Mouse (Mus musculus) midbrain, postnatal 0 days (tissue): ENCODE measurements at regions not wholly inside any gene's neighbourhood (a gene's known extent, or its start where the extent isn't known, plus 50 kb on each side); places are given as distances from the start of the nearest gene placed in this dataset.
A peak's percentile ranks its signal among the peaks of the same experiment; 100 is the strongest.

ENCODE experiments used
- ATAC-seq: fragments of 200-750 bp; cut with Nextera tagmentation; 2 replicates; pipeline ENCODE4 v1.8.0; 2017; ENCODE audit warnings: moderate number of reproducible peaks, mild to moderate bottlenecking, moderate TSS enrichment, moderate library complexity; ENCODE audit not compliant: low FRiP score
- DNase-seq: peaks from one replicate; pipeline ENCODE4 v3.0.0-alpha.2; 2015; ENCODE audit warnings: low spot score
- H3K27ac ChIP-seq: fragments of 300-500 bp; sonication (generic); 2 replicates; pipeline ENCODE4 v1.5.1; 2014; ENCODE audit warnings: low read depth, mild to moderate bottlenecking, low read length, mixed read lengths
- H3K27me3 ChIP-seq: fragments of 300-500 bp; sonication (generic); 2 replicates; pipeline ENCODE4 v1.6.1; 2014; ENCODE audit warnings: low read length, control low read depth, mixed read lengths; ENCODE audit not compliant: insufficient read depth
- H3K36me3 ChIP-seq: fragments of 300-500 bp; sonication (generic); 2 replicates; pipeline ENCODE4 v1.6.1; 2014; ENCODE audit warnings: low read length, control low read depth, mixed read lengths; ENCODE audit not compliant: insufficient read depth
- H3K4me1 ChIP-seq: fragments of 300-500 bp; sonication (generic); 2 replicates; pipeline ENCODE4 v1.6.1; 2014; ENCODE audit warnings: mild to moderate bottlenecking, control low read depth, antibody characterized with exemption, low read length, mixed read lengths; ENCODE audit not compliant: insufficient read depth
- H3K4me2 ChIP-seq: fragments of 300-500 bp; sonication (generic); 2 replicates; pipeline ENCODE4 v1.6.1; 2014; ENCODE audit warnings: low read depth, mild to moderate bottlenecking, low read length, mixed read lengths; ENCODE audit not compliant: poor library complexity, severe bottlenecking
- H3K4me3 ChIP-seq: fragments of 300-500 bp; sonication (generic); 2 replicates; pipeline ENCODE4 v1.5.1; 2014; ENCODE audit warnings: low read depth, mild to moderate bottlenecking, low read length, moderate library complexity
- H3K9ac ChIP-seq: fragments of 300-500 bp; sonication (generic); replicated peaks from 2 replicates; pipeline ENCODE4 v1.6.1; 2014; ENCODE audit warnings: mild to moderate bottlenecking, low read length, moderate library complexity, mixed read lengths; ENCODE audit not compliant: poor library complexity, severe bottlenecking
- H3K9me3 ChIP-seq: fragments of 300-500 bp; sonication (generic); 2 replicates; pipeline ENCODE4 v1.6.1; 2016; ENCODE audit warnings: low read length, control low read depth
- CTCF ChIP-seq: IDR thresholded peaks from 2 replicates; pipeline ENCODE4 v1.5.1; 2016; ENCODE audit warnings: antibody characterized with exemption, mild to moderate bottlenecking
- WGBS: fragments of 180-500 bp; shearing (Covaris S2); extraction: QIAGEN DNeasy Blood & Tissue Kit; methylation state at CpG from one replicate; pipeline ENCODE4 v1.1.7; 2014; 5-methylcytosine and 5-hydroxymethylcytosine counted together

GRCm38 (mm10) chr13:72691783-72692729, 63.4 kb downstream of the Irx2 start:
- H3K4me3 ChIP-seq, result no peak overlapping the region
- no peaks in the 10 kb centered on the region for H3K9me3 ChIP-seq
- H3K4me2 ChIP-seq, result no peak overlapping the region
- H3K27ac ChIP-seq, result no peak overlapping the region
- no peak overlapping the region for H3K9ac ChIP-seq
- WGBS, result 55% methylated on average over 12 of the region's 13 CpGs
- no peaks in the 10 kb centered on the region for H3K4me1 ChIP-seq
- H3K36me3 ChIP-seq, result no peaks in the 10 kb centered on the region
- H3K27me3 ChIP-seq, result no peaks in the 10 kb centered on the region
- DNase-seq (peak; percentile 22), ATAC-seq (no peak)
- TF ChIP-seq CTCF, result no peak

- no peaks in the 10 kb centered on the region for H3K27me3 ChIP-seq
- H3K36me3 ChIP-seq, result no peaks in the 10 kb centered on the region
- no peaks in the 10 kb centered on the region for H3K4me1 ChIP-seq
- H3K9ac ChIP-seq, result no peak overlapping the region
- no peak for DNase-seq
- no peaks in the 10 kb centered on the region for H3K9me3 ChIP-seq
- no peak overlapping the region for H3K27ac ChIP-seq
- H3K4me3 ChIP-seq, result no peak overlapping the region
- ATAC-seq, result no peak
- no peak overlapping the region for H3K4me2 ChIP-seq
- TF ChIP-seq CTCF, result no peak
- WGBS, result 69% methylated on average over 3 of the region's 3 CpGs
Measured at GRCm38 (mm10) chr13:72707469-72707868, 78.8 kb downstream of the Irx2 start.

- Histone ChIP-seq H3K4me1 (no peaks in the 10 kb centered on the region), H3K9me3 (no peaks in the 10 kb centered on the region), H3K9ac (no peak overlapping the region), H3K27ac (no peak overlapping the region), H3K27me3 (no peaks in the 10 kb centered on the region), H3K4me3 (no peak overlapping the region), H3K4me2 (no peak overlapping the region), H3K36me3 (no peaks in the 10 kb centered on the region)
- no peak for TF ChIP-seq CTCF
- ATAC-seq (no peak), DNase-seq (no peak)
- 70% methylated on average over 2 of the region's 2 CpGs for WGBS
Measured at GRCm38 (mm10) chr13:72708728-72709127, 80.1 kb downstream of the Irx2 start.

DNA sequence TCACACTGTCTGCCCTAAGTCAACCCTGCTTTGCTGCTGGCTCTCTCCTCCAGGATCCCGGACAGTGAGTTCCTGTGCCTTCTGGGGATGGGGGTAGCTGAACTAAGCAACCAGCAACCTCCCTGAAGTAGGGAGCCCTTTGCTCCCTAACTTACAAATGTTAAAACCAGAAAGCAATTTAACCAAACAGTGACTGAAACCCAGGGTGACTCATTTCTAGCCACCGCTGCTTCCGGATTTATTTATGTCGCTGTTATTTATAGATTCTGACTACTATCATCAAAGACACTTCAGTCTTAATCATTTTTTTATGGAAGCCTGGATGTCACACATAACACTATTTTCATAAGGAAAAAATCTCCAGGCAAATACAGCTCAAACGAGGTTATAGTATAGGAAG, 81.4 kb downstream of the Irx2 start:
- H3K4me1 ChIP-seq, result no peaks in the 10 kb centered on the region
- 61% methylated on average over 5 of the region's 5 CpGs for WGBS
- no peak overlapping the region for H3K9ac ChIP-seq
- no peak overlapping the region for H3K27ac ChIP-seq
- H3K9me3 ChIP-seq, result no peaks in the 10 kb centered on the region
- ATAC-seq (no peak), DNase-seq (no peak)
- no peak overlapping the region for H3K4me3 ChIP-seq
- no peaks in the 10 kb centered on the region for H3K27me3 ChIP-seq
- no peaks in the 10 kb centered on the region for H3K36me3 ChIP-seq
- H3K4me2 ChIP-seq, result no peak overlapping the region
- TF ChIP-seq CTCF, result no peak

DNA sequence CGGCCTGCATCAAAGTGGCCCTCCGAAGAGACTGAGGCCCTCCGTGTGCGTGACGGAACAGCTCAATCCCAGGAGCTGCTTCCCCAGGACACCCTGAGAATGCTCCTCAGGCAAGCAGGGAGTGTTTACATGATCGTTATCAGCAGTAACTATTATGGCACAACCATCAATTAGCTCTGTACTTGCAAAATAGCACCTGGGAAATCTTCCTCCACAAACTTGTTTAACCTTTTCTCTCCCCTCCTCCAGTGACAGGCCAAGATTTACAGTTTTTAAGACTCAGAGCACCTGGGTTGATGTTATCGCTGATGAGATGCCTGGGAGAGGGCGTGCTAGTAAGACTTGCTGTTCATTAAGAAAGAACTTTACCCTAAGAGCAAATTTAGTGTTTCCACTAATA, 82.5 kb downstream of the Irx2 start:
- TF ChIP-seq CTCF, result no peak
- H3K27ac ChIP-seq, result no peak overlapping the region
- H3K36me3 ChIP-seq, result no peaks in the 10 kb centered on the region
- H3K4me1 ChIP-seq, result no peaks in the 10 kb centered on the region
- DNase-seq (no peak), ATAC-seq (no peak)
- no peaks in the 10 kb centered on the region for H3K9me3 ChIP-seq
- 76% methylated on average over 8 of the region's 8 CpGs for WGBS
- no peak overlapping the region for H3K4me3 ChIP-seq
- H3K27me3 ChIP-seq, result no peaks in the 10 kb centered on the region
- H3K4me2 ChIP-seq, result no peak overlapping the region
- H3K9ac ChIP-seq, result no peak overlapping the region

DNA sequence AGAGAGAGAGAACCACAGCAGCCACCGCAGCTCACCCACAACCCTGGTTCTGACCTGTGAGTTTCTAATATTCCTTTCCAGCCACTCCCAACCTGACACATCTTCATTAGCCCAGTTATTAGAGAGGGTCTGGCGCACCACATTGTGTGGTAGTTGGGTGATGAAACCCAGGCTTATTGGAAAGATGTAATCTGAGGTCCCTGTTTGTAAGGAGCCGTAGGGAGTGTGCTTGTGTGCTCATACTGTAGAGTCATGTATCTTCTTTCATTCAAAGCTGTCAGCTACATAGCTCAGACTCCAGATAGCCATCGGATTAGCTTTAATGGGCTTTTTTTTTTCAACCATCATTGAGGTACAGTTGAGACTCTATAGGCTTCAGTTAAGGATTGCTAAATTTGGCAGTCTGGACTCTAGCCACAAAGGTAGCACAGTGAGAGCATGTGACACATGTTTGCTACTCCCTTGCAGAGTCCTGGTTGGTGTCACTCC, 83.3 kb downstream of the Irx2 start:
- no peaks in the 10 kb centered on the region for H3K27me3 ChIP-seq
- no peak for TF ChIP-seq CTCF
- WGBS, result 85% methylated on average over 4 of the region's 4 CpGs
- H3K4me2 ChIP-seq, result no peak overlapping the region
- no peak overlapping the region for H3K27ac ChIP-seq
- no peak overlapping the region for H3K4me3 ChIP-seq
- H3K9ac ChIP-seq, result no peak overlapping the region
- no peaks in the 10 kb centered on the region for H3K4me1 ChIP-seq
- H3K36me3 ChIP-seq, result no peaks in the 10 kb centered on the region
- H3K9me3 ChIP-seq, result no peaks in the 10 kb centered on the region
- no peak for DNase-seq
- no peak for ATAC-seq
